Mouse (Mus musculus) kidney, embryonic 15.5 days (tissue): ENCODE data around the gene Gdap2. TPM values are rescaled to one million over a fixed set of nuclear protein-coding genes. Genes with fewer than 3 reads are reported as not detected.

Source experiments
- polyA plus RNA-seq: library from polyadenylated mRNA; unstranded; fragments of >200 nt; fragmentation: Nextera tagmentation; extraction: Ambion mirVana; gene quantifications from 2 replicates; pipeline ENCODE4 v1.2.1, GENCODE M21; 2015

Gene Gdap2
- polyA plus RNA-seq, 1 experiment from 2014 or later = 24.9 TPM

Other genes starting within 250 kb of the Gdap2 start
- 45.3 and 48.5 TPM in 2 replicates for gene Wdr3, start within 50 bp of the Gdap2 start, polyA plus RNA-seq